Mouse (Mus musculus): ENCODE results near the gene Rem1. TPM values are rescaled to one million over a fixed set of nuclear protein-coding genes. Genes with fewer than 3 reads are reported as not detected.
"Not testable (repeated sequence)": the region's sequence is repeated elsewhere in the genome, so short reads cannot be mapped to it uniquely, and the experiment has no call there.

The Rem1 gene
- polyA plus RNA-seq, 1 experiment from 2014 or later = 0.26 TPM

GRCm38 (mm10) chr2:152634311-152634710, 7.6 kb downstream of the Rem1 start:
- Histone ChIP-seq H3K27ac (no peak overlapping the region), H3K4me1 (peaks cover 12% of the 10 kb centered on the region), H3K27me3 (peaks cover 19% of the 10 kb centered on the region), H3K9ac (no peak overlapping the region), H3K36me3 (replicated peaks) (no peaks in the 10 kb centered on the region), H3K4me2 (no peak overlapping the region), H3K9me3 (no peaks in the 10 kb centered on the region), H3K4me3 (replicated peaks) (no peak overlapping the region)
- 80% methylated on average over 29 of the region's 29 CpGs for WGBS
- no peak for ATAC-seq (ENCODE audit: low FRiP score)

GRCm38 (mm10) chr2:152636246-152637005, 9.7 kb downstream of the Rem1 start:
- WGBS = 81% methylated on average over 23 of the region's 23 CpGs
- Histone ChIP-seq H3K4me1 (peaks cover 19% of the 10 kb centered on the region), H3K9me3 (no peaks in the 10 kb centered on the region), H3K4me2 (no peak overlapping the region), H3K27me3 (peaks cover 11% of the 10 kb centered on the region), H3K4me3 (replicated peaks) (no peak overlapping the region), H3K27ac (no peak overlapping the region), H3K36me3 (replicated peaks) (no peaks in the 10 kb centered on the region), H3K9ac (no peak overlapping the region)
- ATAC-seq (ENCODE audit: low FRiP score) = no peak

DNA sequence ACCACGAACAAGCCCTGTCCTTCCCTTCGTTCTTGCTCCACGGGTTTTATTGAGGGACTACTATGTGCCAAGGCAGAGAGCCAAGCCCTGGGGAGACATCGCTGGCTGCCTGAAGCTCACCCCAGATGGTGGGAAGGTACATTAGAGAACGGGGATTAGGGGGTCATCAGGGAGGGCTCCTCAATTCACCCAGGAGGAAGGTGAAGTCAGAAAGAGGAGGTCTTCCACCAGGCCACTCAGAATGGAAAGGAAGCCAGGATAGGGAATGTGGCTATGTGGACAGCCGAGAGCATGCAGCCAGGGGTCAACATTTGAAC, 10.2 kb downstream of the Rem1 start:
- WGBS = 93% methylated on average over 6 of the region's 6 CpGs

GRCm38 (mm10) chr2:152637381-152637780, 10.6 kb downstream of the Rem1 start:
- Histone ChIP-seq H3K9ac (no peak overlapping the region), H3K27me3 (peaks cover 11% of the 10 kb centered on the region), H3K4me3 (replicated peaks) (no peak overlapping the region), H3K4me2 (no peak overlapping the region), H3K4me1 (peaks cover 19% of the 10 kb centered on the region), H3K36me3 (replicated peaks) (no peaks in the 10 kb centered on the region), H3K9me3 (no peaks in the 10 kb centered on the region), H3K27ac (no peak overlapping the region)
- ATAC-seq (ENCODE audit: low FRiP score) = no peak
- WGBS = 91% methylated on average over 4 of the region's 4 CpGs

More for the DNA sequence above, 10.2 kb downstream of the Rem1 start:
- ATAC-seq (ENCODE audit: low FRiP score) = no peak
- Histone ChIP-seq H3K9ac (no peak overlapping the region), H3K27me3 (peaks cover 11% of the 10 kb centered on the region), H3K4me1 (peaks cover 19% of the 10 kb centered on the region), H3K36me3 (replicated peaks) (no peaks in the 10 kb centered on the region), H3K4me3 (replicated peaks) (no peak overlapping the region), H3K9me3 (no peaks in the 10 kb centered on the region), H3K4me2 (no peak overlapping the region), H3K27ac (no peak overlapping the region)

- Histone ChIP-seq H3K27me3 (peaks cover 4% of the 10 kb centered on the region; the same call in 1 of the 2 replicates), H3K27ac (0 out of 2 replicates have a peak overlapping the region, but pooled peaks have one; percentile 59), H3K4me1 (peaks cover 11% of the 10 kb centered on the region), H3K36me3 (replicated peaks) (no peaks in the 10 kb centered on the region), H3K9ac (no peak overlapping the region), H3K4me3 (replicated peaks) (no peak overlapping the region), H3K4me2 (no peak overlapping the region), H3K9me3 (no peaks in the 10 kb centered on the region)
- ATAC-seq (ENCODE audit: low FRiP score) = no peak
- 64% methylated on average over 6 of the region's 6 CpGs for WGBS
Measured at GRCm38 (mm10) chr2:152638865-152639264, 12.1 kb downstream of the Rem1 start.

DNA sequence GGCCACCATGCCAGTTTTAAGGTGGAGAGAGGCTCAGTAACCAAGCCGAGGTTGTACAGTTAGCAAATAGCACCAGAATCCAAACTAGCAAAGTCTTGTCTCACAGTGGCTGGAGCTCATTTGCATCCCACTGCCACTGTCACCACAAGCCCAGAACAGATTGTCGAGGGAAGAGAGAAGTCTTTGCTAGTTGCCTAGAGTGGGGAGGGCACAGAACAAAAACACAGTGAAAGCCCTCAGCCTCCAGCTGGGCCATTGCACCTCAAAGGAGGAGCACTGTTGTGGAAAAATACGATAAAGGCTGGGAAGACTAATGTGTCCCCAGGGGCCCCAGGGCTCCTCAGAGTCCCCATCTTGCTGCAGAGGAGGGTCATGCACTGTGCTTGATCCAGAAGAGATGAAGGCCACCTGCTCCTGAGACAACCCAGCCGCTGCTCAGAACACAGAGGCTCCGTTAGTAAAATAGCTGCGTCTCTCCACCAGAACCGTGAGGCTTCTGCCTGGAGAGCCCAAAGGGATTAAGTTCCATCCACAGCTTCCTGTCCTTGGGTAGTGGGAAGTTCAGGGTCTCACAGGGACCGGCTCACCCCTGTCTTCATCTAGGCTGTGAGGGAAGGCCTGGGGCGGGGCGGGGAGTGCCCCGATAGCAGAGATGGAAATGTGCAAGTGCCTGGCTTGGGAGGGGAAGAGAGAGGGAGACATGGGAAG, 12.8 kb downstream of the Rem1 start:
- H3K27ac ChIP-seq = peak overlapping the region; percentile 59; the same call in 1 of the 2 replicates
- peaks cover under 1% of the 10 kb centered on the region; the same call in 1 of the 2 replicates for H3K27me3 ChIP-seq
- peak; percentile 55 for ATAC-seq (ENCODE audit: low FRiP score)
- peaks cover 11% of the 10 kb centered on the region for H3K4me1 ChIP-seq
- WGBS = 21% methylated on average over 11 of the region's 11 CpGs
- H3K36me3 ChIP-seq (replicated peaks) = no peaks in the 10 kb centered on the region
- no peak overlapping the region for H3K4me2 ChIP-seq
- no peak overlapping the region for H3K4me3 ChIP-seq (replicated peaks)
- no peaks in the 10 kb centered on the region for H3K9me3 ChIP-seq
- H3K9ac ChIP-seq = no peak overlapping the region

GRCm38 (mm10) chr2:152652901-152653620, 26.3 kb downstream of the Rem1 start:
- Histone ChIP-seq H3K9ac (no peak overlapping the region), H3K27me3 (0 out of 2 replicates have a peak, but pooled peaks cover 2% of the 10 kb centered on the region), H3K36me3 (replicated peaks) (no peaks in the 10 kb centered on the region), H3K27ac (0 out of 2 replicates have a peak overlapping the region, but pooled peaks have one; percentile 13), H3K4me1 (peaks cover 12% of the 10 kb centered on the region; the same call in 1 of the 2 replicates), H3K4me2 (no peak overlapping the region), H3K4me3 (replicated peaks) (no peak overlapping the region), H3K9me3 (no peaks in the 10 kb centered on the region)
- no peak for ATAC-seq (ENCODE audit: low FRiP score)
- 76% methylated on average over 10 of the region's 10 CpGs for WGBS

GRCm38 (mm10) chr2:152653874-152654715, 27.3 kb downstream of the Rem1 start:
- Histone ChIP-seq H3K4me1 (peaks cover 12% of the 10 kb centered on the region; the same call in 1 of the 2 replicates), H3K4me3 (replicated peaks) (no peak overlapping the region), H3K9ac (no peak overlapping the region), H3K27me3 (0 out of 2 replicates have a peak, but pooled peaks cover 2% of the 10 kb centered on the region), H3K9me3 (no peaks in the 10 kb centered on the region), H3K36me3 (replicated peaks) (no peaks in the 10 kb centered on the region), H3K4me2 (peak overlapping the region; percentile 26; the same call in 1 of the 2 replicates), H3K27ac (peak overlapping the region; percentile 80)
- WGBS = 55% methylated on average over 14 of the region's 14 CpGs
- peak; percentile 91 for ATAC-seq (ENCODE audit: low FRiP score)

GRCm38 (mm10) chr2:152657398-152657797, 30.6 kb downstream of the Rem1 start:
- Histone ChIP-seq H3K4me3 (replicated peaks) (no peak overlapping the region), H3K36me3 (replicated peaks) (no peaks in the 10 kb centered on the region), H3K27ac (no peak overlapping the region), H3K4me2 (no peak overlapping the region), H3K4me1 (peaks cover 12% of the 10 kb centered on the region; the same call in 1 of the 2 replicates), H3K27me3 (0 out of 2 replicates have a peak, but pooled peaks cover 2% of the 10 kb centered on the region), H3K9me3 (no peaks in the 10 kb centered on the region), H3K9ac (no peak overlapping the region)
- ATAC-seq (ENCODE audit: low FRiP score) = no peak
- WGBS = 58% methylated on average over 10 of the region's 10 CpGs

DNA sequence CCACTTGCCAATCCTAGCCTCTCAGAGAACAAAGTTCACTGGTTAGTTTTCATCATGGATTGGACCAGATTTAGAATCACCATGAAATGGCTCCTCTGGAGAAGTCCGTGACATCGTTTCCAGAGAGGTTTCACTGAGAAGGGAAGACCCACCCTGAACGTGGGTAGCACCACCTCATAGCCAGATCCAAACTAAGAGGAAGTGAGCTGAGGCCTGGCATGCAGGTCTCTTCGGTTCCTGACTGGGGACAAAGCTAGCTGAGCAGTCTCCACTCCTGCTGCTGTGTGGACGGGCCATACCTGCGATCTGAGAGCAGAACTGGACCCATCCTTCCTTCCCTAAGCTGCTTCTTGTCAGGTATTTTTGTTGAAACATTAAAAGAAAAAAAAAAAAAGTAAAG, 34.4 kb downstream of the Rem1 start:
- WGBS = 79% methylated on average over 6 of the region's 6 CpGs
- ATAC-seq (ENCODE audit: low FRiP score) = no peak
- no peak overlapping the region for H3K9ac ChIP-seq

DNA sequence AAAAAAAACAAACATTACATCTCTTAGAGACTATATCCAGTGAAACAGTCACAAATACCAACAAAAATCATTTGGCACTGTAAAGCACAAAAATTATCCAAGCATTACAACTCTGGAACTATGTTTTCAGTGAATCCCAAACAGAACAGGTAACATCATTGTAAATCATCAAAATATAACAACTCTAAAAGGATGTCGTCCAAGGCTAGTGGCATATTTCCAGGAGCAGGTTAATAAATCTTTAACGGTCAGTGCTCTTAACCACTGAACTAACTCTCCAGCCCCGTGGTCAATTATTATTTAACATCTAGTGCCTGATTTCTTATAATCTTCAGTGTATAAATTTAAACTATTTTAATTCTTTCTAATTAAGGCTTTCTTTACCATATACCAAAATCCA, 39.4 kb downstream of the Rem1 start:
- H3K9me3 ChIP-seq; H3K36me3 ChIP-seq (replicated peaks); H3K27ac ChIP-seq; ATAC-seq (ENCODE audit: low FRiP score); H3K27me3 ChIP-seq; H3K4me3 ChIP-seq (replicated peaks); H3K4me2 ChIP-seq; H3K9ac ChIP-seq: not testable (repeated sequence)
- 82% methylated on average over 3 of the region's 3 CpGs for WGBS
- peaks cover 11% of the 10 kb centered on the region for H3K4me1 ChIP-seq

More for the DNA sequence above, 34.4 kb downstream of the Rem1 start:
- no peaks in the 10 kb centered on the region for H3K9me3 ChIP-seq
- 0 out of 2 replicates have a peak, but pooled peaks cover 3% of the 10 kb centered on the region for H3K27me3 ChIP-seq
- no peak overlapping the region for H3K4me2 ChIP-seq
- H3K4me1 ChIP-seq = no peaks in the 10 kb centered on the region
- H3K36me3 ChIP-seq (replicated peaks) = no peaks in the 10 kb centered on the region
- H3K4me3 ChIP-seq (replicated peaks) = no peak overlapping the region
- no peak overlapping the region for H3K27ac ChIP-seq
